Mouse (Mus musculus): ENCODE results near the gene Tmem51.
"Not testable (repeated sequence)": the region's sequence is repeated elsewhere in the genome, so short reads cannot be mapped to it uniquely, and the experiment has no call there.

Gene Tmem51

DNA sequence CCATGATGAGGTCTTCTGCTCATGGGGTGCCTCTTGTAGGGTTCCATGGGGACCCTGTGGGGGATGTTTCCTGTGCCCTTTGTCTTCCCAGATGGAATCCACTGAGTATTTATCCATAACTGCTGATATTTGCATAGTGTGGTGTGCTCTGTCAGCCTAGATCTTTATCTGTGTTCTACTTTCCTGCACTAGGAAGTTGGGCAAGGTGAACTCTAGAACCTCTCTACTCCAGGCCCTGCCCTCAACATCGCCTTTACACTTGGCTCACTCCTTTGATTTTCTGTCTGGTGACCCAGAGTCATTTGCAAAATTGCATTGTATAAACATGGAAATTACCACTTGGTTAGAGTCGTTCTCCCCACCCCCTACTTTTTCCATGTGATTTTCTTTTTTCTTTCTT lies 59.6 kb downstream of the Tmem51 start:
- no peak for DNase-seq (ENCODE audit: low spot score in 2 of 2)

DNA sequence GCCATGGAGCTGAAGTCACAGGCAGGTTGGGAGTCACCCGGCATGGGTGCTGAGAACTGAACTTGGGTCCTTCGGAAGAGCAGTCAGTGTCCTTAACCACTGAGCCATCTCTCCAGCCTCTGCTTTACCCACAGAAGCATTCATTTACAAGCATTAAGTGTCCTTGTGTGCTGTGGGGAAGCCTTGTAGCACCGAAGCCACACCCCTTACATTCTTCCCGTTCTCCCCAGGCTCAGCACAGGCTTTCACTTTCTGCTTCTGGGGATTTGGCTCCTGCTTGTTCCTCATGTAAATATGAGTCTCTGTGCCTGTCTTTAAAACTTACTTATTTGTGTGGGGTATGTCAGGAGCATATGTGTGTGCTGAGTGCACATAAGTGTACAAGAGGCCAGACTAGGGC lies 60.9 kb downstream of the Tmem51 start:
- no peak for DNase-seq (ENCODE audit: low spot score in 2 of 2)

DNA sequence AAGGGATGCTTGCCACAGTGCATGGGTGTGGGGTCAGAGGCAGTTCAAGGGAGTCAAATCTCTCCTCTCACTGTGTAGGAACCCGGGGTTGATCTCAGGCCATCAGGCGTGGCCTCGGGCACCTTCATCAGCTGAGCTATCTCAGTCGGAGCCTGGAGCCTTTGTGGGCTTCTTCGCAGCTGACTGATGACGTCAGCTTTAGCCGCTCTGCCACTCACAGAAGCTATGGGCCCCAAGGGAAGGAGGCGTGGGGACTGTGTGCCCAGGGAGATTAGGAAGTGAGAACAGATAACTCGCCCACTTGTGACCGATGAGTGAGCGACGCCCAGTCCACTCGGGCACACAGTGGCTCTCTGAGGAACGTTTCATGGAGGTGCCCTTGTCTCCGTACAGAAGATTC lies 66.4 kb downstream of the Tmem51 start:
- DNase-seq (ENCODE audit: low spot score in 2 of 2): peak in 1 of 2 experiments; percentile 24

DNA sequence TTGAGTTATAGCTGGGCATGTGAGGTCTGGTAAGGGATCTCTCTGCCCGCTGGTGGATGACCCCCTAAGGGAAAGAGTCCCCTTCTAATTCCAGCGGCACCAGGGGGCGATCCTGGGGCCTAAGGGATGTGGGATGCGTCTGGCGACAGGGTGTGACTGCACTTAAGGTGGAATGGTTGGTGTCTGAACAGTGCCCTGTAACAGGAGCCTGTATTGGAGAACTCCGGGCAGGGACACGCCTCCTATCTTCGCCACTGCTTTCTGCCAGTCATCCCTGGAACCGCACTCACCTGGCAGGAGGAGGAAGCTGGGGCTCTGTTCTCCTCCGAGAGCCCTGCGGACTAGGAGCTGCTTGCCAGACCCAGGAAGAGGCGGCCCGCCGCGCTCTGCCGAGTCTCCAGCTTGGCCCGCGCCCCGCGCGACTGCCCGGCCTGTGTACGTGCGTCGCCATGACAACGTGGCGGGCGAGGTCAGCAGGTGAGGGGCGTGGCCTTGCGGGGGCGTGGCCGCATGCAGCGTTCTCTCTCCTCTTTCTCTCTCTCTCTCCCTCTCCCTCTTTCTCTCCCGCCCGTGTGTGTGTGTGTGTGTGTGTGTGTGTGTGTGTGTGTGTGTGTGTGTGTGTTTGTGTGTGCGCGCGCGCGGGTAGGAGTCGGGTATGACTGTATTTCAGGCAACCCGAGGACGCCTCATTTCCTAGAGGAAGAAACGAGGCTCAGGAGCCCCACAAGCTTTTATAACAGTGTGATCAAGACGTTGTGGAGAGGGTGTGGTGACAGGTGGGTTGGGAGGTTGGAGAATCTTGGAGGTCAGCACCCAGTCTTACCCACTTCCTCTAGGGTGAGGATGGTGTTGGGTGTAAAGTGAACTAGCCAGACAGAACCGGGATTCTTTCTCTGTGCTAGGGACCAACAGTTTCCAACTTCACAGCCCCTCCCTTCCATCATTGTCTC lies 69.2 kb downstream of the Tmem51 start, which contains the start of gene Fhad1:
Gene Fhad1, minus strand, starts transcription at position 424 of the 950 bp plus-strand sequence.
- DNase-seq (ENCODE audit: low spot score in 2 of 2): peak; percentile 49 to 75

DNA sequence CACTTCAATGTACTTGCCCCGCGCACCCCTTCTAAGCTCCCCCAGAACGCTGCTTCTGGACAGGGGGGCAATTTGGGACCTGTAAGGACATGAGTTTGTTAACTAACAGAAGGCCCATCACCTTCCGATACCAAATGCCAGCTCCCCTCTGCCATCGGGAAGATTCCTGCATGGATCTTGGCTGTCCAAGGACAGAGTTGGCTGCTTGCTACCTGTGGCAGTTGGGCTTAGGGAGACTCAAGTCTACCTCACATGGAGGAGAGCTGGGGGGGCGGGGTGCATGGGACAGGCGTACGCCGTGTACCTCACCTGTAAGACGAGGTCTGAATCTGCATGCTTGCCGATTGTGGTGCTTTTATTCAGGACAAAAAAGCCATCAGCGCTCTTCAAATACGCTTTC lies 72.9 kb downstream of the Tmem51 start:
- no peak for DNase-seq (ENCODE audit: low spot score in 2 of 2)

DNA sequence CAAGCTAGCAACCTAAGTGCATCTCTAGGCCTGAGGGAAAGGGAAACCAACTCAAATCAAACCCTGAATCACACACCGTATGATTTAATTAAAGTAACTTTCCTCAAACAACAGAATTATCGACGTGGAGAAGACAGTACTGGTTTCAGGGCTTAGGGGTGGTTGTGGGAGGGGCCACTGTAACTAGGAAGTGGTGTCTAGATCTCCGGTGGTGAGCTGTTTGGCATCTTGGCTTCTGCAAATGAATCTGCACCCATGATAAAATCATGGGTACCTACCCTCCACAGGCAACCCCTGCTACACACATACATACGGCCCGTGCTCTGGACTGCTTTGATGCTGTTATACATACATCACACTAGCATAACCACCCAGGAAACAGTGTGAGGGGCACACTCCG lies 73.7 kb downstream of the Tmem51 start:
- no peak for DNase-seq (ENCODE audit: low spot score in 2 of 2)

GRCm38 (mm10) chr4:142008206-142008605 lies 75.9 kb downstream of the Tmem51 start:
- no peak for DNase-seq (ENCODE audit: low spot score in 2 of 2)

- DNase-seq (ENCODE audit: low spot score in 2 of 2): no peak
Observed at GRCm38 (mm10) chr4:142000581-142000980, 83.5 kb downstream of the Tmem51 start.

DNA sequence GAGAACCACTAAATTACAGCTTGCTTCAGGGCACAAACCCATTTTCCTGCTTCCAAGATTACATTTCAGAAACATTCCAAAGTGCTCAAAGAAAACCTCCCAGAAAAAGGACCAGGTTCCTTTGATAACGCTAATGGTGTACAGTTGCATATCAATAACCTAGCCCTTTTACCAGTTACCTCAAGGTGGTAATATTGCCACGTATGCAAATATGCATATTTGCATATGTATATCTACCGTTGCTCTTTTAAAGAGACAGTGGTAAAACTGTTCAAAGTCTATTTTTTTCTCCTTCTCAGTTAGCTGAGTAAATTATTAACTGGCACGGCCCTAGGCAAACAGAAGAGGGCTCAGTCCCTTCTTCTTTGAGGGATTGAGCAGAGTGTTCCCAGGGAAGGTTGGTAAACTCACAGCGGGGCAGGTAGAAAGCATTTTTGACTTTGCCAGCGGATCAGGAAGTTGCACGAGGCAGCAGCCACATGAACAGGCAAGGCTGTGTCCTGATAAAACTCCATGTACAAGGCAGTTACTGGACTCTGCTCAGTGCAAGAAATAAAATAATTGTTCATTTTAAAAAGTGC lies 84.5 kb downstream of the Tmem51 start:
- DNase-seq (ENCODE audit: low spot score in 2 of 2): no peak

- DNase-seq (ENCODE audit: low spot score in 2 of 2): no peak
Observed at GRCm38 (mm10) chr4:141998282-141998821, 85.8 kb downstream of the Tmem51 start.

DNA sequence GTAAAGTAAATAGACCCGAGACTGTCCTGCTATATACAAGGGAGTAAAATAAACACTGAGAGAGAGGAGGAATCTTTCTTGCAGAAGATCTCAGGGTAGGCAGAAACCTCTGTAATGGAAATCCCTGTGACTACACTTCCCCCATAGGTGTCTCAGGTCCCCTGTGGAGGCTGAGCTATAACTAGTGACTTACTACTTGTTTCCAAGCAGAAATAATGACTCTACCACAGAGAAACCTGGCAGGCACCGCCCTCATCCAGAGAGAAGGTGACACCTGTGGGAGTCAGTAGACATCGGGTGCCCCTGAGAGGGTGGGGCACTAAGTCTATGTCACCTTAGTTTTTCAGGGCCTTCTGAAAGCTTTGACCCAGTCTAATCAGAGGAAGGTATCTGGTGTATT lies 87.2 kb downstream of the Tmem51 start:
- no peak for DNase-seq (ENCODE audit: low spot score in 2 of 2)

DNA sequence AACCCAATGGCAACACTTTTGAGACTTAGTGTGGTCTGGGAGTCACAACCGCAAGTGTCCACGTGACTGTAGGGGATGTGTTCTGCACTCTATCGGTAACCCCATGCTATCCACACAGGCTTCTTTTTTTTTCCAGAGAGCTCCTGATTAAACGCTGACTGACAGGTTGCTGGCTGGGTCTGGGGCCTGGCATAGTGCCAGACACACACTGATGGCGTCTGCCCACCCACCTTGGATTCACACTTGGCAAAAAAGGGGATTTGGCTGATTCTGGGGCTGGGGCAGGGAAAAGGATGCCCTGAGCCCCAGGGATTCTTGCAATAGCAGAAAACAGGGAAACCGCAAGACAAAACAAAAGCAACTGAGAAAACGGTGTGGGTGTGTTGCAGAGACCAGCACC lies 88.0 kb downstream of the Tmem51 start:
- no peak for DNase-seq (ENCODE audit: low spot score in 2 of 2)

DNA sequence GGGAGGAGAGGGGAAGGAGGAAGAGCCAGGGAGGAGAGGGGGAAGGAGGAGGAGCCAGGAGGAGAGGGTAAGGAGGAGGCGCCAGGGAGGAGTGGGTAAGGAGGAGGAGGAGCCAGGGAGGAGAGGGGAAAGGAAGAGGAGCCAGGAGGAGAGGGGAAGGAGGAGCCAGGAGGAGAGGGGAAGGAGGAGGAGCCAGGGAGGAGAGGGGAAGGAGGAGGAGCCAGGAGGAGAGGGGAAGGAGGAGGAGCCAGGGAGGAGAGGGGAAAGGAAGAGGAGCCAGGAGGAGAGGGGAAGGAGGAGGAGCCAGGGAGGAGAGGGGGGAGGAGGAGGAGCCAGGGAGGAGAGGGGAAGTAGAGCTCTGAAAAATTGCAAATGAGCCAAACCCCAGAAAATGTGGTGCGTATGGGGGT lies 90.0 kb downstream of the Tmem51 start:
- not testable (repeated sequence) for DNase-seq (ENCODE audit: low spot score in 2 of 2)

DNA sequence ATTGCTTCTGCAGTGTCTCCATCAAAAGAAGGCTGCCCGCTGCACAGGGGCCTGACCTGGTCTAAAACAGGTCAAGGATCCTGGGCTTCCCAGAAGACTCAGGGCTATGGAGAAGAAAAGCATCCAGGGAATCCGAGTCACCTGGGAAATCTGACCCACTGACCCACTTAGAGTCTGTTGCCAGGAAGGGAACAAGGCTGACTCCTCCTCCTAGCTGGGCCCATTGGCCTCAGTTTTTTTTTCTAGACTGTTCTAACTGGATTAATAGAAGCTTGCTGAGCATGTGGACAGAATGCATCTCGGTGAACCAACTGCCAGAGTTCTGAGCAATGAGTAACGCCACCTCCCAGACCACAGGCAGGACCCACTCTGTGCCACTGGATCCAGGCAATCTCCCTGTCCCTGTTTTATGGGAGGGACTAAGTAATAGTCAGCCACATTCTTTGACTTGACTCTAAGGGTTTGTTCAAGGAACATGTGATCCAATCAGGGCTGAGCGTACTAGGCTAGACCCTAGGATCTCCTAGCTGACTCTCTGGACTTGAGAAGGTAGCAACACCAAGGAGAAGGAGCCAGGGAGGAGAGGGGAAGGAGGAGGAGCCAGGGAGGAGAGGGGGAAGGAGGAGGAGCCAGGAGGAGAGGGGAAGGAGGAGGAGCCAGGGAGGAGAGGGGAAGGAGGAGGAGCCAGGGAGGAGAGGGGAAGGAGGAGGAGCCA lies 90.6 kb downstream of the Tmem51 start:
- DNase-seq (ENCODE audit: low spot score in 2 of 2): no peak

DNA sequence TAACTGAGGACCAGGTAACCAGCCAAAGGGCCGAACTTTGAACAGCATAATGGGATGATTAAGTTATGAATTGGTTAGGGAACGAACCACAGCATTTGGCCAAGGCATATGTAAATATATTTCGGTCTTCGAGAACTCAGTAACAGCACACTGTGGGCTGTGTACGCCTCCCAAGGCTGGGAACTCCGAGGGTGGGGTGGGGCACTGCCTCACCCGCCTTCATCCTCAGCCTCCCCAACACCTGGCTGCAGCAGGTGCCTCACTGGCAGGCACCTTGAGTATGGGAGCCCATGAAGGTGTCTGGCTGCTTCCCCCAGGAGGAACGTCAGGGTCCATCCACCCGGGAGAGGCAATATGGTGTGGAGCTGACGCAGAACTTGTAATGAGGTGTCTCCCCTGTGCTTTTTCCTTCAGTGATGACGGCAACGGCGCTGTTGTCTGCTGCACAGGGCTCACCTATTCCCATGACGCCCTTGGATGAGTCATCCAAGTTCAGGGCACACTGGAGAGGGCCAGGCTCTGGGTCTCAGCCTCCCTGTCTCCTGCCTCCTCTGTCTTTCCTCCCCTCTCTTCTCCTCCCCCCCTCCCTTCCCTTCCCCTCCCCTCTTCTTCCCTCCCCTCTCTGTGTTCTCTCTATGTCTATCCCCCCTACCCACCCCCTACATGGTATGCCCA lies 91.4 kb downstream of the Tmem51 start:
- DNase-seq (ENCODE audit: low spot score in 2 of 2): no peak

DNA sequence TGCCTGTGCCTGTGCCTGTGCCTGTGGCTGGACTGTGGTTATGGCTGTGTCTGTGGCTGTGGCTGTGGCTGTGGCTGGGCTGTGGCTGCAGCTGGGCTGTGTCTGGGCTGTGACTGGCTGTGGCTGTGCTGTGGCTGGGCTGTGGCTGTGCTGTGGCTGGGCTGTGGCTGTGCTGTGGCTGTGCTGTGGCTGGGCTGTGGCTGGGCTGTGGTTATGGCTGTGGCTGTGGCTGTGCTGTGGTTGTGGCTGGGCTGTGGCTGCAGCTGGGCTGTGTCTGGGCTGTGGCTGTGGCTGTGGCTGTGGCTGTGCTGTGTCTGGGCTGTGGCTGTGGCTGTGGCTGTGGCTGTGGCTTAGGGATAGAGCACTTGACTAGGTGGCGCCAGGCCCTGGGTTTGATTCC lies 95.9 kb downstream of the Tmem51 start:
- DNase-seq (ENCODE audit: low spot score in 2 of 2): no peak

GRCm38 (mm10) chr4:141983689-141984088 lies 100.4 kb downstream of the Tmem51 start:
- DNase-seq (ENCODE audit: low spot score in 2 of 2): no peak

- no peak for DNase-seq (ENCODE audit: low spot score in 2 of 2)
Observed at GRCm38 (mm10) chr4:141981475-141981874, 102.6 kb downstream of the Tmem51 start.

All from spleen, postnatal 4 days (tissue).